Mouse (Mus musculus) right cerebral cortex, postnatal 14 days (tissue): ENCODE measurements around the gene Nek2.

Experiments used
- DNase-seq: peaks from one replicate; pipeline ENCODE4 v3.0.0; 2022

Nek2 gene

DNA sequence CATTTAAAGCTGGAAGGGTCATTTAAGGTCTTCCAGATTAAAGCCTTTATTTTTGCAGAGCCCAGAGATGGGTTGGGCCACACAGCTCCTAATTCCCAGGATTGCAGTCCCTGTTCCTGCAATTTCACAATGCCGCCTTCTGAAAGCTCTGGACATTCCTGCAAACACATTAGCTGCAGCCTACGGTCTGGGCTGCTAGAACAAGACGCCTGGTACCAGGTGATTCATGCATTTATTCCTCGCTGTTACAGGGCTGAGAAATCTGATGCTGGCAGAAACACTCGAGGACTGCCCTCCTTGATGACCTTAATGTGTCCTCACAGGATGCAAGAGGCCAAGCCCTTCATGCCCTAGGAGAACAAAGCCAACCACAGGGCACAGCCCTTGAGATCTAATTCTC lies 6.3 kb upstream of the Nek2 start:
- no peak for DNase-seq

DNA sequence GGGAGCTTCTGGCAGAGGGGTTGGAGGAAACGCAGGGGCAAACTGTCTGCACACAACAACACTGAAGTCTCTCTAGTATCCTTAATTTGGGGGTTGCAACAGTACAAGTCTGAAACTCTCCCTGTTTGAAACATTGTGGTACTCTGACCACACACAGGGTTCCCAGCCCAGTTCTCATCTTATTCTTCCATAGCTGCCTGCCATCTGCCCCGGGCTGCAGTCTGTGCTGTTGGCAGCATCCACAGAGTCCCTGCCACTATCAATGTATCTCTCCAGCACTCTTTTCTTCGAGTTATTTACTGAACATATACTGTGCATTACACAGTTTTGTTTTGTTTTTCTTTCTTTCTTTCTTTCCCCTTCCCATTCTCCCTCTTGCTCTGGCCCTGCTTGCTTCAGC lies 4.6 kb upstream of the Nek2 start:
- DNase-seq, result no peak

DNA sequence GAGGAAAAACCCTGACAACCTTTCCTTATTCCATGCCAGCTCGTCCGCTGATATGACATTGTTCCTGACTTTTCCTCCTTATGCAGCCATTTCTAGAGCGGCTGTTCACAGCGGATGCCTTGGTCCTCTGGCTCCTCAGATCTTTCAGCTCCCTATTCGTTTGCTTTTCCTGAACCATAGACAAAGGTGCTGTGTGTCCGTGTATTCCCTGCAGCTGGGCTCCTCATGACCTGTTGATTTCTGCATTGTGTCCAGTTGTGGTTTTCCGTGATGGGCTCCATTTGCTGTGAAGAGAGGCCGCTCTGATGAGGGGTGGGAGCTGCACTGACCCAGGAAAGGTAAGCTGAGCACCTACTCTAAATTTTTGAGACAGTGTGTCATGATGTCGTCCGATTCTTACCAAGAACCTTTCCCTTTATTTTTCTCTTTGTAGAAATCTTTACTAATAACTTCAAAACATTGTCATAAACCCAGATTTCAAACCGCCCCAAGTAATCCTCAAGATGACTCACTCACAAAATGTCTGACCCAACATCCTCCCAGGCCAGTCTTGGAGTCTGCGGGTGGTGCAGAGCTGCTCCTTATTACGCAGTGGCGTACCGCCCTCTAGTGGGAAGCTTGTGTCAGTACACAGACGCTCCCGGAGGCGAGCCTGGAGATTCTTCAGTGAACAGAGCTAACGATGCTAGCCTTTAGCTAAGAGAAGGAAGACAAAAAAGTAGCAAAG lies 3.7 kb upstream of the Nek2 start:
- peak; percentile 83 for DNase-seq

DNA sequence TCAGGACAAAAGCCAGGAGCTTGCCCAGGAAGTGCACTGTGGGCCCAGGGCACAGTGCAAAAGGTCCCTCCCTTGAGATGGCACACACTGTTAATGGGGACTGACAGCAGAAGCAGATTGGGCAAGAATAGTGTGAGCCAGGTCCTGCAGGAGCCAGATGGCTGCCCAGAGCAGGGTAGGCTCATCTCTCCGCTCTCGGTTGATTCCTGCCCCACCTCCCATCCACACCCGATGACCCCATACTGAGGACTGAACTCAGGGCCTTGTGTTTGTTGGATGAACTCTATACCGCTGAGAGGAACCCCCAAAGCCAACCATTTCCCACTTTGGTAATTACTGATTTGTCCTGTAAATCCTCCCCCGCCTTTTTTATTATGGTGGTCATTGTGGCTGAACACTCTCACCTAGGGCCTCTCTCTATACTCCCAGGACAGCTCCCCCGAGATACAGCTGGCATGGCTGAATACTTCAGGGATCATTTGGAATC lies 3.1 kb upstream of the Nek2 start:
- no peak for DNase-seq

DNA sequence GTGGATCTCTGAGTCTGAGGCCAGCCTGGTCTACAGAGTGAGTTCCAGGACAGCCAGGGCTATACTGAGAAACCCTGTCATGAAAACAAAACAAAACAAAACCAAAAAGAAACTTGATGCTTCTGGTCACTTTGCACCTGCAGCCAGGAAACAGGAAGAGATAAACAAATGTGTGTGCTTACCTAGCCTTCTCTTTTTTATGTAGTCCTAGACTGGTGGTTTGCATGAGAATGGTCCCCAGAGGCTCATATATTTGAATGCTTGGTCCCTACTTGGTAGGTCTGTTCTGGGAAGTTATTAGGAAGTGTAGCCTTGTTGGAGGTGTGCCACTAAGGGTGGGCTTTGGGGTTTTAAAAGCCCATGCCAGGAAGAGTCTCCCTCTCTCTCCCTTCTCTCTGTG lies 2.2 kb upstream of the Nek2 start:
- no peak for DNase-seq

DNA sequence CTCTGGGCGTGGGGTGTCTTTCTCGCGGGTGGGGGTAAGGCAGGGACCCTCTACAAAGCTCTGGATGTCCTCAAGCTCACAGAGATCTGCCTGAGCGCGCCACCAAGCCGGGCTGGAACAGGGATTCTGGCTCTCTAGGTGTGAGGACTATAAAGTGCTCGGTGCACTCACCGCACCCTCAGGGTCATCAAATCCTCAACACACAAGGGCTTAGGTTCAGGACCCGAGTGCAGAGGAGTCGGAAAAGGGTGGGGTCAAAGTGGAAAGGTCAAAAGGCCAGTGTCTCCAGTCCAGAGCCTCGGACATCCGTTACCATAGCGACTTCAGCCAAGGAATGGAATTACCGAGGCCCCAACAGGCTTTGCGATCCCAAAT lies 306 bp upstream of the Nek2 start:
- DNase-seq, result no peak

DNA sequence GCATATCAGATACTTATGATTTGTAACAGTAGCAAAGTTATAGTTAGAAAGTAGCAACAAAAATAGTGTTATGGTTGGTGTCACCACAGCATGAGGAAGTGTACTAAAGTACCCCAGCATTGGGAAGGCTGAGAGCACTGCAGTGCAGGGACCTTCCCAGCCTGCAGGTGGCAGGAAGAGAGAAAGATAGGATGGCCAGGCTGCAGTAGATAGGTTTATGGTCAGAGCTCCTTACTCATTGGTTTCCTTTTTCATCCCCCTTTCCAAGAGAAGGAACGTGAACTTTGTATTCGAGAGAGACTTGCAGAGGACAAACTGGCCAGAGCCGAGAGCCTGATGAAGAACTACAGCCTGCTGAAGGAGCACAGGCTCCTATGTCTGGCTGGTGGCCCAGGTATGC lies 7.9 kb downstream of the Nek2 start:
- no peak for DNase-seq

DNA sequence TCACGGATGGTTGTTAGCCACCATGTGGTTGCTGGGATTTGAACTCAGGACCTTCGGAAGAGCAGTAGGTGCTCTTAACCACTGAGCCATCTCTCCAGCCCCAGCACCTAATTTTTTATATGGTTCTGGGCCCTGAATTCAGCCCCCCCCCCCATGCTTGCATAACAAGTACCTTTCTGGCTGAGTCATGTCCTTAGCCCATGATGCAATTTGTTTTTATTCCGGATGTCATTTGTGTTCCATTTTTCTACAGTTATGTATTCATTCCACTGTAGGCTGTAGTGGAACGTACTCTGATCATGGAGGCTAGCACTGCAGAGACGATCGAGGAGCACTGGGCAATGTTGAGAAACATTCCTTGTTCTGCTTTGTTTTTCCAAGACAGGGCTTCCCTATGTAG lies 12.2 kb downstream of the Nek2 start:
- DNase-seq, result no peak

DNA sequence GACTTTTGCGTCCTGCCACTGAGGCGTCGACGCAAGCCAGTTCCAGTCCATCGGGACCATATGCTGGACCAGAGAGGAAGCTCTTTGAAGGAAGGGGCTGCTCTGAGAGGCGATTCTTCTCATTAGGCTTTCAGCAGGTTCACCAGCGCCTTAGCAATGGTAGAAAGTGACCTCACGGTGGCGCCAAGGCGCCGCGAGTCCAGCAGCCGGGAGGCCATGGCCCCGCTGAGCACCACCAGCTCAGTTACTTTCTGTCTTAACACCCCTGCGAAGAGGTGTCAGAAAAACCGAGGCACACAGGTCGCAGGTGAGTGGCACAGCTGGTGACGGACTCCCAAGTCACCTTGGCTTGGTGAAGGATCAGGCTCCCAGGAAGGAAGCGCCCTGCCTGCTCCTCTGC lies 13.6 kb downstream of the Nek2 start:
- peak; percentile 75 for DNase-seq

DNA sequence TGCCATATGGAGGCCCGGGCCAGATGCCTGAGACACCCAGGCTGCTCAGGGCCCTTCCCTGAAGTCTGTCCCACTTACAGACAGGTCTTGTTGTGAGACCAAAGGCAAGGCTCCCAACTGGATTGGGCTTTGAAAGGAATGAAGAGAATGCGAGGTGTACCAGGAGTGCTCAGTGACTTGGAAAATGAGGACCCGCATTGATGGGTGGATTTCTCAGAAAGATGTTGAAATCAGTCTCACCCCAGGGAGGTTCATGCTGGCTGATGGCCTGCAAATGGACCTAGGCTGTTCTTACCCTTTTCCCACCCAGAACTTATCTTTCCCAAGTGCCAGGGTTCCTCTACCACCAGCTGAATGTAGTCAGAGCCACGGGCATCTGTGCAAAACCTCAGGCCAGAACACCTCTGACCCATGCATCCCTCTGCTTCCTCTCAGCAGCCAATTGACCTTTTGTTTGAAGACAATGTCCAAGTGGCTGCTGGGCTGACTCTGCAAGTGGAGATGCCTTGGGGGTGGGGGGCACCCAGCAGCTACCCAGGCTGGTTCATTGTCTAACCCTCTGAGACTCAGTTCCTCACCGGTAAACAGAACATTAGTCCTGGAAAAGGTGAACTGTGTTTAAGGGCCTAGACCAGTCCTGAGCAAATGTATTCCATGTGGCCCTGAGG lies 15.2 kb downstream of the Nek2 start:
- DNase-seq, result no peak

DNA sequence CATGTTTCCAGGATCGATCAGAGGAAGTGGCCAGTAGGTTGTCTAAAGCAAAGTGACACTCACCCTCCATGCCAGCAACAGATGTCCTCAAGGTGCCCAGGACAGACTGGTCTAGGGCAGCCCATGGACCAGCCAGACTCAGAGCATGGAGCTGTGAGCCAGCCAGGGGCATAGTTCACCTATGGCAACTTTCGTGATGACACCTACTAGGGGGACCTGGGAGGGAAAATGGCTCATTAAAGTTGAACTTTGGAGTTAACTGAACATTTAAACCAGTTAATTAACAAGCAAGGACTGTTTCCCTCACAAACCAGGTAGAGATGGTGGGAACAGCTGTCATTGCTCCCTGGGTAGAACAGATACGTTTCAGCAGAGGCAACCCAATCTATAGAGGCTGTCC lies 16.4 kb downstream of the Nek2 start:
- DNase-seq, result no peak

DNA sequence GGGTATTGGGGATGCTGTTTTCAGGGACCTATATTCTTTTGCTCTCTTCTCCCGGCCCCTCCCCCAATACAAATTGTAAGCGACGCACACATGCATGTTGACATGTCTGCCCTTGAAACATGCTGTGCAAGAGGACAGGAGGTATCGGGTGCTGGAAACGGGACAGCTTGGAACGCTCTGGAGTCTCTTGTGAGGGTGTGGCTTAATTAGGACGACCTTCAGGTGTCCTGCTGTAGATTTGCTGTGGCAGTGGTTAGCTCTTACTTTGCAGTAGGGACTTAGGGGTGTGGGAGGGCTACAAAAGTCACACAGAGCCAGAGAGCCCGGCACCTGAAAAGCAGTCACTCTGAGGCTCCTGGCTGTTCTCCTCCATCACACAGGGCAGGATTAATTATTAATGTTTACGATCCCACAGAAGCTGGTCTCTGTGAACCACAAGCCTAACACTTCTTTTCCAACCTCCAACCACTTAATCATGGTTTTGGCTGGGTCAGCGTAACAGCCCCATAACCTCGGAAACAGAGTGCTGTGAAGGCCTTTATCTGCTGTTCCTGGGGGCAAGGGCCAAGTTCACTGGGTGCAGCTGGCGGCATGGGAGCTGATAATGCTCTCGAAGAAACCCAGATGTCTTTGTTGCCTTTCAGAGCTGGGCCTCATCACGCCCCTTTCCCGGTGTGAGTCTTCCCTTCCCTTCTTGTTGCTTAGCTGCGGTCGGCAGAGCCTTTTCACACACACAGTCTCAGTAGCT lies 17.9 kb downstream of the Nek2 start:
- DNase-seq, result no peak

DNA sequence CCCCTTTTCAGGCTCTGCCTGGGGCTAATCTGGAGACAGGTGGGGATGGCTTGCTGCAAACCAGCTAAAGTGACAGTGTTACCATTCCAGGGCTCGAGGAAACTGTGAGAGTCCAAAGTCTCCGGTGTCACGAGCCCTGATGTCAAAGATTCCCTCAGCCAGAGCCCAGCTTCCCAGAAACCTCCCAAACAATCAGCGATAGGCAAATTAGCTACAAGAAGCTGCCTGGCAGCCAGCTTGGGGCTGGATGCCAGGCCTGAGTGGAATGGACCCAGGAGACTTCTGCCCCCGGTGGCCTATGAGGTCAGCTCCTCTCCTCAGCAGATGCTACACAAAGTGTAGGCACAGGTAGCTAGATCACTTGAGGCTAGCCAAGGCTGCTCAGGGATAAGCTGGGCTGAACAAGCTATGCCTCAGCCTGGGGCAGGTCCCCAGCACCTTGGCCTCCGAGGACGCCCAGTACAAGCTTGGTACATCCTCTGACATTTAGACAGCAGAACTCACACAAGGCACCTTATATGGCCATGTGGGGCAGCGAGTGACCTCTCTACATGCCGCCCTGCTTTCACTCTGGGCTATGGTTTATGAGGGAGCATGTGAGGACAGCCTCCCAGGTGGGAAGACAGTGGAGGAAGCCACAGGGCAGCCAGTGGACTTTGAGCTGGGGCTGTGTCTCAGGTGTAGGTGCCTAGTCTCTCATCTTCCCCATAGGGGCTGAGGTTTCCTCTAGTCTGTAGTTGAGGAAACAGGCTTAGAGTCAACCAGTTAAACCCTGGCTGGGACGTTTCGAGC lies 19.7 kb downstream of the Nek2 start:
- no peak for DNase-seq

DNA sequence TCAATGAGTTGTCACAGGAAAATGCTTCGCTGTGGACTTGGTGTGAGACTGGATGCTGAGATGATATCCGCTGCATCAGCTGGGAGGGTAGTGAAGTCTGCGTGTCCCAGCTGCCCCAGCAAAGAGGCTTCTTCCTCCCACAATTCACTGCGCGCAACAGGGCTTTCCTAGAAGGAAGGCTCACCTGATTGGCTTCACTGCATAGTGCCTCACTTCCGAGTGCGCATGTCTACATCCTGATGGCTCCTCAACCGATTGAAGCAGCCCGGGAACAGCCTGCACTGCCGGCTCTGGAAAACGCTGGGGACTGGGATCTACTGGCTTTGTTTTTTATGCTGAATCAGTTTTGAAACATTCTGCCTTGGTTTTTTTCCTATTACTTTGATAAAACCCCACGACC lies 21.0 kb downstream of the Nek2 start:
- no peak for DNase-seq

DNA sequence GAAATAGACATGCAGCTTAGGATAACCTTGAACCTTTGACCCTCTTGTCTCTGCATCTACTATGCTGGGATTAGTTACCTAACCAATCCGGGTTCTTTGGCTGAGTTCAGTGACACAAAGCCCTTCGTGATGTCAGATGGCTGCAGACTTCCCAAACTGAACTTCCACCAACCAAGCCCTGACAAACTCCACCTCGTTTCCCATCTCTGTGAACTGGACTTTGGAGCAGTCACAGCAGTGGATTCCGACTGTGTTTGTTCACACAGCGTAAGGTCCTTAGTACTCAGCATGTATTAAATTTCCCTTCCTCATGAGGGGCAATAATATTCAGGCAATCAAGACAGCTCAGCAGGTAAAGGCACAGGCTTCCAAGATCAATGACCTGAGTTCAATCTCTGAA lies 25.4 kb downstream of the Nek2 start:
- DNase-seq, result no peak

DNA sequence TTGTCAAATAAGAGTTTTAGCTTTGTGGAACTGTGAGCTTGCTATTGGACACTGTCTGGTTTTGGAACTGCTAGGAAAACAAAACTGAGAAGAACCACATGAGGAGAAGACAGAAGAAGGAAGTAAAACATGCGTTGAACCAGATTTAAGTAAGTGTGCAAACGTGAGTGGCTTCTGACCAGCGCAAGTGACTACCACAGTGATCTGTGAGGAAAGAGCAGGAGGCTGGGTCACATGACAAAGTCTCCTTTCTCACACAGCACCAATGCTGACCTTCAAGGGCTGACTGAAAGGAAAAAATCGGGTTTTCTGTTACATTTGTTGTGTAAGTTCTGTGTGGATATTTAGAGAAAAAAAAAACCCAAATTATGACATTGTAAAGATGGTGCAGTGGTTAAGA lies 28.3 kb downstream of the Nek2 start:
- no peak for DNase-seq

DNA sequence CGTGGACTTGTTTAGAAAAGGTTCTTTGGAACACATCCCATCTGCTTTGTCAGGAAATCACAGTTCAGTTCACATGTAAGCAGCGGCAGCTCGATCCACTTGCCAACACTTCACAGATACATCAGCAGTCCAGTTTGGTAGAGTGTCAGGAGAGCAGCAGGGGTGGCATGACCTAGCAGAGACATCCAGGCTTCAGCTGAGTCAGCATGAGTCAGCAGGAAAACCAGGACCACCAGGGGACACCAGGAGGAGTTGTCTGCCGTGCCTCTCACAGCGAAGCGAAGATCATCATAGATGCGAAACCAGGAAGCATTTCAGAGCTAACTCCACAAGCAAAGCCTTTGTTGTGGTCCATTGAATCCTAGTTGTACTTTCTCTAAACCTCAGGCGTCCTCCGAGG lies 32.2 kb downstream of the Nek2 start:
- no peak for DNase-seq

DNA sequence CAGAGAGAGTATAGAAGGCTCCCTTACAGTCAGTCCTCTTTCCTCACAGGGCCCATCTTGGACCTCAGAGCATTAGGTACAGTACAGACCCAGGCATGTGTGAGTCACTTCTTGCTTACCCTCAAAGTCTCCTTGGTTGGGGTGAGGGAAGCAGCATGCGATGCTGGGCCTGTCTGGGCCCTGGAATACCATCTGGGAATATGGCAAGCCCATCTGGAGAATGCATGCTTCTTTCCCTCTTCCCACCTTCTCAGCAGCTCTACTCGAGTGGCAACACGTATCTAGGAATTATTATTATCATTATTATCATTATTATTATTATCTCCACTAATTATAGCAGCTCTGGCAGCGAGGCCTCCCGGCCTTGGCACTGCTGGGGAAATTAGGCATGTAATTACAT lies 33.5 kb downstream of the Nek2 start:
- DNase-seq, result no peak

DNA sequence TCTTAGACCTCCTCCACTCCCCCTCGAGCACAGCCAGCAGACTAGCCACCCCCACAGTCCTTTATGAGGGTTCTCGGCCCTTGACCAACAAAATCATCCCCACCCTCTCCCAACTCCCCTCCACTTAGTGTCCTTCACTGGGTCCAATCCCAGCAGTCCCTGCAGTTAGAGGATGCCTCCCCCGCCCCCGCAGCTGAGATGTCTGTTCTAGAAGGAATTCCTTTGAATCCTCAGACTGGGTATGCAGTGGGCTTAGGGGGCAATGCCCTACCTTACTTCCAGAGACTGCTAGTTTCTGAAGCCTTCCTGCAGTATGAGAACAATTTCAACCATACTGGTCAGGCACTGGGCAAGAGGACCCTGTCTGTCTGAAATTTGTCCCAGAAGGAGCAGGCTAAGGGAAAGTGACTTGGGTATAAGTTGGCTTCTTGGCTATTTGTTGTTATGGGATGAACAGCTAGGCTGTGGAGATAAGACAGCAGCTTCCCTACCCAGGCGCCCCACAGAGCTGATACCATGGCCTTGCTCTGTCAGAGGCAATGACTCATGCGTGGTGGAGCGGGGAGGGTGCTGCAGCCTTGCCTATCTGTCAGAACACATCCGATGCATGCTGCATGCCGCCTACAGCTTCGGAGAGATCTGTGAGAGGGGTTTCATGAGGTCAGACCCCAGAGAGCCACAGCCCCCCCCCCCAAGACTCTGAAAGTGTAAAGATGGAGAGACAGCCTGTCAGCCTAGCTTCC lies 34.1 kb downstream of the Nek2 start:
- no peak for DNase-seq

DNA sequence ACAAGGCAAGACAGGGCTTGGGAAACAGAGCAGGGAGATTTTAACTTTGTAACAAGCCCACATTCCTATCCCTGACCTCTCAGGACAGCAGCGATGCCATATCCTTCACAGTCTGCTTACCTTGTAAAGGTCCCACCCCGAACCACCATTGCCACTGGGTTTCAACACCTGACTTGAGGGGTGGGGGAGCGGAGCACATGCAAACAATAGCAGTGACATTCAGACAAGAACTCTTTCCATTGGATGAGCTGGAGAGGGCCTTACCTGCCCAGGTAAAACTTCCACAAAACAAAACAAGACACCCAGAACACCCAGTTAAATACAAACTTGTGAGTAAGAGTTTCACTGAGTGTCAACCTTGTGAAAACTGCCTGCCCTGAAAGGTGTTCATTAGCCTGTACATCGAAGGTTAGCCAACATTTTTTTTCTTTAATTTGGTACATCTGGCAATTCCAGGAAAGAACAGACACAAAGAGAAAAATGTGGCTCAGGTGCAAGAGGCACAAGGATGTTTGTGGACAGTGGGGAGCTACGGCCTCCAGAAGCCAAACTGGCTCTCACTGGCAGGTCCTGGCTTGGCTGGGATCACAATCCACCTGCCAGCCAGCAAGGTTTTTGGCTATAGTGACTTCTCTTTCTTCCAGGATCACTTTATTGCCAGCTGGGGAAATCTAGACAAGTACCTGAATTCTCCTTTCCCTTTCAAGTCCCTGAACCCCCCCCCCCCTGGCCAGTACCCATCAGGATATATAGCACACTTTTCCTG lies 35.8 kb downstream of the Nek2 start:
- DNase-seq, result no peak

DNA sequence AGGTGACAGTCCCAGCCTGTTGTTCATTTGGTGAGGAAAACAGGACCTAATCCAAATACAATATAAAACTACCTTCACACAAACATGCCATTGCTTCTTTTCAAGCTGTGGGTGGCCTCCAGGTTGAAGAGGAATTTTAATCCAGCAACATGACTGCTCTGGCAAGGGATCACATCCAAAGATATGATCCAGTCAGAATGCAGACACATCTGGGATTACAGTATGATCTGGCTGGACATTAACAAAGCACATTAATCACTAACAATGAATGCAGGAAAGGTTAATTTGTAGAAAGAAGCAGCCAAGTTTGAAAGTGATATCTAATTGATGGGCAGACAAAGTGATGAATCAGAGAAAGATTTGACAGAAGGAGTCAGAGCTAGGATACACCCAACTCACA lies 36.9 kb downstream of the Nek2 start:
- no peak for DNase-seq

DNA sequence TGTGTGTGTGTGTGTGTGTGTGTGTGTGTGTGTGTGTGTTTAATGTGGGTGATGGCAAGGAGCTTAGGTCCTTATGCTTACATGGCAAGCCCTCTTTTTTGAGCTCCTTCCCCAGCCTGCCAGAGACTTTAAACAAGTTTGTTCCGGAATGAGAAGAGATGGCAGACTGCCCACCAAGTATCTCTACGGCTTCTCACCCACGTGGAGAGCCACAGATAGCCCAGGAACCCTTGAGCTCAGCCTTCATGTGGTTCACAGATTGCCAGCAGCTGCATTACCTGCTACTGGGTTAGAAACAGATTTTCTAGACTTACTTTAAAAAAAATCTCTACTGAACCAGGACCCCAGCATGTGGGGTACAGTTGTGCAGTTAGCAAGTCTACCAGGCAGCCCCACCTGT lies 38.6 kb downstream of the Nek2 start:
- DNase-seq, result no peak
